ENCODE assay signal across 21 mouse cellular contexts in genomic region chr19:55144691-55145090, GRCm38 (mm10). TPM values are rescaled to one million over a fixed set of nuclear protein-coding genes. Genes with fewer than 3 reads are reported as not detected.
DNase-seq lines count a peak whose midpoint lies in the region; ATAC-seq lines count a peak whose summit lies in the region.
"Had no signal": no experiment of that assay in that cellular context is flagged by ENCODE, and none has a peak within 500 bp of the region (broad histone marks: within the 10 kb centered on the region; RNA-seq: fewer than 3 reads in every experiment).

No protein-coding gene starts in this region.

- H3K9ac ChIP-seq in forebrain, embryonic 12.5 days: no peak overlapping the region
- no peak overlapping the region for H3K9ac ChIP-seq in forebrain, embryonic 16.5 days (replicated peaks; ENCODE audit: low read depth, low read length)
- no peak overlapping the region for H3K9ac ChIP-seq in midbrain, embryonic 15.5 days
- H3K9ac ChIP-seq in embryonic facial prominence, embryonic 14.5 days (ENCODE audit: low read depth, low read length): no peak overlapping the region
- H3K9ac ChIP-seq in midbrain, embryonic 14.5 days (replicated peaks; ENCODE audit: low read length): no peak overlapping the region
- H3K9ac ChIP-seq: heart, embryonic 13.5 days; liver, embryonic 13.5 days had no signal

- no peak overlapping the region for H3K4me2 ChIP-seq in forebrain, embryonic 12.5 days
- H3K4me2 ChIP-seq in forebrain, embryonic 16.5 days (ENCODE audit: low read length): no peak overlapping the region
- no peak overlapping the region for H3K4me2 ChIP-seq in midbrain, embryonic 15.5 days
- H3K4me2 ChIP-seq in embryonic facial prominence, embryonic 14.5 days (ENCODE audit: low read depth, low read length): no peak overlapping the region
- H3K4me2 ChIP-seq in midbrain, embryonic 14.5 days (ENCODE audit: low read length): no peak overlapping the region
- H3K4me2 ChIP-seq: heart, embryonic 13.5 days; liver, embryonic 13.5 days had no signal

- 42% methylated on average over 5 of the region's 5 CpGs for WGBS in forebrain, embryonic 12.5 days
- 55% methylated on average over 5 of the region's 5 CpGs for WGBS in forebrain, embryonic 16.5 days
- WGBS in midbrain, embryonic 10.5 days: 54% methylated on average over 5 of the region's 5 CpGs
- WGBS in midbrain, embryonic 15.5 days: 37% methylated on average over 5 of the region's 5 CpGs
- WGBS in embryonic facial prominence, embryonic 14.5 days: 63% methylated on average over 5 of the region's 5 CpGs
- WGBS in midbrain, embryonic 14.5 days: 34% methylated on average over 5 of the region's 5 CpGs

- H3K4me3 ChIP-seq in forebrain, embryonic 12.5 days (replicated peaks): no peak overlapping the region
- H3K4me3 ChIP-seq in forebrain, embryonic 16.5 days (replicated peaks; ENCODE audit: low read length): no peak overlapping the region
- H3K4me3 ChIP-seq in midbrain, embryonic 10.5 days: peak overlapping the region; percentile 26
- H3K4me3 ChIP-seq in midbrain, embryonic 15.5 days: no peak overlapping the region
- no peak overlapping the region for H3K4me3 ChIP-seq in embryonic facial prominence, embryonic 14.5 days (ENCODE audit: low read depth, low read length)
- H3K4me3 ChIP-seq in midbrain, embryonic 14.5 days (replicated peaks; ENCODE audit: low read depth, low read length): no peak overlapping the region
- H3K4me3 ChIP-seq: heart, embryonic 13.5 days; liver, embryonic 13.5 days; megakaryocyte, embryonic 14.5 days had no signal

- peak overlapping the region; percentile 90 for H3K27ac ChIP-seq in forebrain, embryonic 12.5 days
- no peak overlapping the region for H3K27ac ChIP-seq in forebrain, embryonic 16.5 days (ENCODE audit: low read length)
- peak overlapping the region; percentile 97 for H3K27ac ChIP-seq in midbrain, embryonic 10.5 days (replicated peaks)
- H3K27ac ChIP-seq in midbrain, embryonic 15.5 days: no peak overlapping the region
- peak overlapping the region; percentile 75; the same call in 1 of the 2 replicates for H3K27ac ChIP-seq in embryonic facial prominence, embryonic 14.5 days (replicated peaks; ENCODE audit: low read depth, low read length)
- peak overlapping the region; percentile 56 for H3K27ac ChIP-seq in midbrain, embryonic 14.5 days (replicated peaks; ENCODE audit: low read depth, low read length)
- H3K27ac ChIP-seq: heart, embryonic 13.5 days; liver, embryonic 13.5 days had no signal

- no peaks in the 10 kb centered on the region for H3K27me3 ChIP-seq in forebrain, embryonic 12.5 days
- no peaks in the 10 kb centered on the region for H3K27me3 ChIP-seq in forebrain, embryonic 16.5 days (replicated peaks; ENCODE audit: control insufficient read depth, insufficient read depth, low read length)
- H3K27me3 ChIP-seq in midbrain, embryonic 10.5 days (ENCODE audit: low read depth, poor library complexity, severe bottlenecking): no peaks in the 10 kb centered on the region
- H3K27me3 ChIP-seq in midbrain, embryonic 15.5 days (replicated peaks): no peaks in the 10 kb centered on the region
- H3K27me3 ChIP-seq in embryonic facial prominence, embryonic 14.5 days (replicated peaks; ENCODE audit: control insufficient read depth, insufficient read depth, low read length): no peaks in the 10 kb centered on the region
- H3K27me3 ChIP-seq in midbrain, embryonic 14.5 days (ENCODE audit: control insufficient read depth, insufficient read depth, low read length): no peaks in the 10 kb centered on the region
- H3K27me3 ChIP-seq: heart, embryonic 13.5 days; liver, embryonic 13.5 days had no signal

- H3K4me1 ChIP-seq in forebrain, embryonic 12.5 days: peaks cover 37% of the 10 kb centered on the region
- H3K4me1 ChIP-seq in forebrain, embryonic 16.5 days (replicated peaks; ENCODE audit: control insufficient read depth, insufficient read depth, low read length): peaks cover 15% of the 10 kb centered on the region
- peaks cover 61% of the 10 kb centered on the region for H3K4me1 ChIP-seq in midbrain, embryonic 10.5 days
- peaks cover 10% of the 10 kb centered on the region; the same call in 1 of the 2 replicates for H3K4me1 ChIP-seq in midbrain, embryonic 15.5 days
- peaks cover 15% of the 10 kb centered on the region for H3K4me1 ChIP-seq in embryonic facial prominence, embryonic 14.5 days (ENCODE audit: control insufficient read depth, insufficient read depth, low read length)
- H3K4me1 ChIP-seq in midbrain, embryonic 14.5 days (ENCODE audit: control insufficient read depth, insufficient read depth, low read length): peaks cover 11% of the 10 kb centered on the region; the same call in 1 of the 2 replicates

- H3K36me3 ChIP-seq in forebrain, embryonic 12.5 days (replicated peaks): no peaks in the 10 kb centered on the region
- no peaks in the 10 kb centered on the region for H3K36me3 ChIP-seq in forebrain, embryonic 16.5 days (ENCODE audit: control insufficient read depth, insufficient read depth)
- H3K36me3 ChIP-seq in midbrain, embryonic 10.5 days: no peaks in the 10 kb centered on the region
- H3K36me3 ChIP-seq in midbrain, embryonic 15.5 days (replicated peaks): no peaks in the 10 kb centered on the region
- H3K36me3 ChIP-seq in embryonic facial prominence, embryonic 14.5 days (ENCODE audit: control insufficient read depth, insufficient read depth, low read length): no peaks in the 10 kb centered on the region
- H3K36me3 ChIP-seq in midbrain, embryonic 14.5 days (ENCODE audit: control insufficient read depth, insufficient read depth, low read length): no peaks in the 10 kb centered on the region
- H3K36me3 ChIP-seq: heart, embryonic 13.5 days; liver, embryonic 13.5 days had no signal

- H3K9me3 ChIP-seq in forebrain, embryonic 12.5 days: no peaks in the 10 kb centered on the region
- no peaks in the 10 kb centered on the region for H3K9me3 ChIP-seq in forebrain, embryonic 16.5 days (ENCODE audit: control insufficient read depth, low read length)
- H3K9me3 ChIP-seq in midbrain, embryonic 10.5 days (replicated peaks): 0 out of 2 replicates have a peak, but pooled peaks cover under 1% of the 10 kb centered on the region
- H3K9me3 ChIP-seq in midbrain, embryonic 15.5 days: no peaks in the 10 kb centered on the region
- no peaks in the 10 kb centered on the region for H3K9me3 ChIP-seq in embryonic facial prominence, embryonic 14.5 days (ENCODE audit: control insufficient read depth, low read length)
- H3K9me3 ChIP-seq in midbrain, embryonic 14.5 days (ENCODE audit: control insufficient read depth, low read length): no peaks in the 10 kb centered on the region
- H3K9me3 ChIP-seq: heart, embryonic 13.5 days; liver, embryonic 13.5 days had no signal

- no peak for ATAC-seq in forebrain, embryonic 12.5 days (ENCODE audit: low FRiP score)
- ATAC-seq in forebrain, embryonic 16.5 days: no peak
- no peak for ATAC-seq in midbrain, embryonic 15.5 days (replicated peaks)
- ATAC-seq in embryonic facial prominence, embryonic 14.5 days (ENCODE audit: low read depth): no peak
- ATAC-seq in midbrain, embryonic 14.5 days (ENCODE audit: low FRiP score, low TSS enrichment): no peak
- ATAC-seq: lung, postnatal 0 days had no signal

- DNase-seq in midbrain, embryonic 10.5 days (ENCODE audit: low spot score): no peak
- no peak for DNase-seq in embryonic facial prominence, embryonic 14.5 days (ENCODE audit: low spot score)
- DNase-seq in midbrain, embryonic 14.5 days: no peak
- DNase-seq in gastrocnemius, postnatal 4 days (ENCODE audit: low spot score in 2 of 2): no peak
- DNase-seq in cerebellum, adult 18-20 months: no peak
- DNase-seq: adrenal gland, postnatal 36 days; cerebellum, adult 9-11 months; gastrocnemius, postnatal 36 days; heart, postnatal 4 days; layer of hippocampus, postnatal 36 days; liver, embryonic 13.5 days; thymus, postnatal 25 days had no signal

RNA-seq across cellular contexts. Expression of gene Gpam, which starts 17.7 kb away (rescaled TPM):
- 21.5 and 24.4 TPM in 2 replicates for polyA plus RNA-seq in forebrain, embryonic 12.5 days (2016; fragmentation: Nextera tagmentation; extraction: Ambion mirVana)
- polyA plus RNA-seq in forebrain, embryonic 16.5 days (2015; fragmentation: Nextera tagmentation; extraction: Ambion mirVana): 24.7 and 27.9 TPM in 2 replicates
- polyA plus RNA-seq in midbrain, embryonic 10.5 days (2016; fragmentation: Nextera tagmentation; extraction: Ambion mirVana): 21.9 and 28.5 TPM in 2 replicates
- polyA plus RNA-seq in midbrain, embryonic 15.5 days (2015; fragmentation: Nextera tagmentation; extraction: Ambion mirVana): 24.6 and 25.8 TPM in 2 replicates
- polyA plus RNA-seq in embryonic facial prominence, embryonic 14.5 days (2014; fragmentation: Nextera tagmentation; extraction: Ambion mirVana): 15.4 and 17.0 TPM in 2 replicates
- 19.3 and 28.7 TPM in 2 replicates for polyA plus RNA-seq in midbrain, embryonic 14.5 days (2014; fragmentation: Nextera tagmentation; extraction: Ambion mirVana)
- 10 to 100 TPM; 67.6 to 79.1 TPM for total RNA-seq in gastrocnemius, postnatal 4 days (2021)

RNA-seq across cellular contexts. Expression of gene Tectb, which starts 35.8 kb away (rescaled TPM):
- polyA plus RNA-seq in forebrain, embryonic 12.5 days (2016; fragmentation: Nextera tagmentation; extraction: Ambion mirVana): 0.13 and 0.36 TPM in 2 replicates
- polyA plus RNA-seq in forebrain, embryonic 16.5 days (2015; fragmentation: Nextera tagmentation; extraction: Ambion mirVana): not detected in 2 replicates
- polyA plus RNA-seq in midbrain, embryonic 10.5 days (2016; fragmentation: Nextera tagmentation; extraction: Ambion mirVana): 0.12 TPM in 1 of 2 replicates, not detected in the other
- polyA plus RNA-seq in midbrain, embryonic 15.5 days (2015; fragmentation: Nextera tagmentation; extraction: Ambion mirVana): 0.22 and 0.46 TPM in 2 replicates
- 1.6 and 2.4 TPM in 2 replicates for polyA plus RNA-seq in embryonic facial prominence, embryonic 14.5 days (2014; fragmentation: Nextera tagmentation; extraction: Ambion mirVana)
- polyA plus RNA-seq in midbrain, embryonic 14.5 days (2014; fragmentation: Nextera tagmentation; extraction: Ambion mirVana): 0.65 and 0.68 TPM in 2 replicates
- under 1 TPM; 0.22 to 0.29 TPM for total RNA-seq in gastrocnemius, postnatal 4 days (2021)
- total RNA-seq: layer of hippocampus, postnatal 36 days; left cerebral cortex, postnatal 36 days had no signal
- polyA plus RNA-seq: heart, embryonic 13.5 days; intestine, postnatal 0 days; large intestine, adult 2 months; liver, embryonic 13.5 days had no signal

Comparison
In these comparisons a context has a peak if more than half of its experiments do, and no peak if none do; other contexts are left out.
1. H3K27ac ChIP-seq: peak in forebrain, embryonic 12.5 days (single experiment), midbrain, embryonic 10.5 days (single experiment), embryonic facial prominence, embryonic 14.5 days (single experiment) and midbrain, embryonic 14.5 days (single experiment); none in forebrain, embryonic 16.5 days (single experiment) and midbrain, embryonic 15.5 days (single experiment).